Mouse (Mus musculus) thymus, postnatal 10 days (tissue): ENCODE results near the gene Sort1.
A peak's percentile ranks its signal among the peaks of the same experiment; 100 is the strongest.
"Not testable (repeated sequence)": the region's sequence is repeated elsewhere in the genome, so short reads cannot be mapped to it uniquely, and the experiment has no call there.

Experiments used
- DNase-seq, 2 experiments: peaks; one replicate each; pipeline ENCODE4 v3.0.0; 2021; ENCODE audit warnings: low spot score in 2 of 2

Sort1 gene

GRCm38 (mm10) chr3:108283781-108284601 is at the start of gene Sort1:
Gene Sort1 (plus strand): TSS chr3:108284082.
- DNase-seq: peak; percentile 81 to 82

DNA sequence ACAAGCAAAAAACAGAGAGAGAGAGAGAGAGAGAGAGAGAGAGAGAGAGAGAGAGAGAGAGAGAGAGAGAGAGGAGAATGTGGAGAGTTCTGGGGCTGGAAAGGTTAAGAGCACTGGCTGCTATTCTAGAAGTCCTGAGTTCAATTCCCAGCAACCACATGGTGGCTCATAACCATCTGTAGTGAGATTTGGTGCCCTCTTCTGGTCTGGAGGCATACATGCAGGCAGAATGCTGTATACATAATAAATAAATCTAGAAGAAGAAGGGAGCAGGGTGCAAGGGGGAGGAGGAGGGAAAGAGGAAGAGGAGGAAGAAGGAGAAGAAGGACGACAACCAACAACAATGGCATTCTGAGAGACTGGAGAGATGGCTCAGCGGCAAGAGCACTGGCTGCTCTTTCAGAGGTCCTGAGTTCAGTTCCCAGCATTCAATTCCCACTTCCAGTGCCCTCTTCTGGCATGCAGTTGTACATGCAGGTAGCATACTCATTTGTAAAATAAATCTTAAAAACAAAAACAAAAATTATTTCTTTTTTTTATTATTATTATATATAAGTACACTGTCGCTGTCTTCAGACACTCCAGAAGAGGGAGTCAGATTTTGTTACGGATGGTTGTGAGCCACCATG is 46.3 kb upstream of the Sort1 start:
- DNase-seq: not testable (repeated sequence)

GRCm38 (mm10) chr3:108241243-108241839 is 42.5 kb upstream of the Sort1 start:
- no peak for DNase-seq

DNA sequence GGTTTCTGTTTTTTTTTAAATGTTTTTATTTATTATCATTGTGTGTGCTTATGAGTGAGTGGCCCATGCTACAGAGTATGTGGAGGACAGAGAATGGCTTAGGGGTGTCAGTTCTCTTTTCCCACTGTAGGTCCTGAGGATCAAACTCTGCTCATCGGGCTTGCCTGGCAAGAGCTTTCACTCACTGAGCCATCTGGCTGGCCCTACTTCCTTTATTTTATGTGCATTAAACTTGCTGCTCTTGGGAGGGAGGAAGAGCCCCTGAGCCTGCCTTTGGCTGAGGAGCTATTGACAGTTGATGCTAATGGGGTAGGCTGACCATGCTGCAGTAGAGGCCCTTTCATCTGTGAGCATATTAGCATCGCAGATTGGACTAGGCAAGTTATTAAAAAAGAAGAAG is 37.0 kb upstream of the Sort1 start:
- DNase-seq: no peak

- DNase-seq: peak; percentile 93 to 96
Observed at GRCm38 (mm10) chr3:108256719-108257637, 26.9 kb upstream of the Sort1 start, which contains the start of gene Psma5. Gene Psma5 (plus strand): TSS chr3:108256926.

GRCm38 (mm10) chr3:108257831-108258500 is 25.9 kb upstream of the Sort1 start:
- no peak for DNase-seq

- DNase-seq: no peak
Observed at GRCm38 (mm10) chr3:108259319-108259718, 24.6 kb upstream of the Sort1 start.

GRCm38 (mm10) chr3:108279495-108279894 is 4.4 kb upstream of the Sort1 start:
- not testable (repeated sequence) for DNase-seq

GRCm38 (mm10) chr3:108282401-108283240 is 1.3 kb upstream of the Sort1 start:
- peak in 1 of 2 experiments; percentile 36 for DNase-seq

DNA sequence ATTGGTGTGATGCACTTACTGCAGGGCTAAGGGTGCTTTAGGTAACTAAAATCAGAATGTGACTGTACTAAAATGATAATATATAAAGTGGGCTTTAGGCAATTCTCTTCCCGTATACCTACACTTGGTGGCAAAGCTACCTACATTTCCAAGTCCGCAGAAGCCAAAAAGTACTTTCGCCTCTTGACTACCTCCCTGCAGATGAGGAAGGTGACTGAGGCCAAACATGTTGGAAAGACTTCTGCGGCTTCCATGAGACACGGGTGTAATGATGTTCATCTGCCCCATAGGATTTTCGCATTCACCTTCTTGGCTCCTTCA is 681 bp upstream of the Sort1 start:
- peak in 1 of 2 experiments; percentile 5 for DNase-seq

GRCm38 (mm10) chr3:108285078-108285711 is 1.3 kb downstream of the Sort1 start:
- no peak for DNase-seq

DNA sequence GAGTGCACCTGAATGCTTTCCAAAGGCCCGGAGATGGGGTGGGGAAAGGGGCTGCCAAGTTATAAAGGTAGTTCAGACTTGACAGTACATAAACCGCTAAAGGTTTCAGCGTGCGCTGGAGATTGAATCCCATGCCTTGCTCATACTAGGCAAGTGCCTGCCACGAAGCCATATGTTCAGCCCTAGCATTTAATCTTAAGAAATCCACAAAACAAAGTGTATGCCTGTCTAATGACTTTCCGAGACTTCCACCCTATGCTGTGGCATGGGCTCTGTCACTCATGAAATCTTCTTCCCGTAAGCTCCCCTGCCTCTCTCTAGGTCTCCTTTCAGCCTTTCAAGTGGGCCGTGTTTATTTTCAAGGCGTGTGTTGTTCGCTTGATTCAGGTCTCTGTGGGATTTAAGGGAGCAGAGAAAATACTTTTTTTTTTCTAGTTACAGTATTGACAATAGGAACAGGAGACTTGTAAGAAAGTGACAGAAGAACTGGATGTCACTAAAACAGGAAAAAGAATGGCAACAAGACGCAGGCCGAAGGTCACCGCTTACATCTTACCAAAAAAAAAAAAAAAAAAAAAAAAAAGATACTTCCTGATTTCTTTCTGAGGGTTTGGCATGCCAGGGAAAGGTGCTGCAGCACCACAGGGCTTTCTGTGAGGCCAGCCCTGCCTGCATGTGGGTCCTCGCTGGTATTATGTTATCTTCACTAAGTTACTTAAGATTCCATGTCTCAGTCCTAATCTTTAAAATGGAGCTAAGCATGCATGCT is 3.0 kb downstream of the Sort1 start:
- no peak for DNase-seq

GRCm38 (mm10) chr3:108287811-108288805 is 4.2 kb downstream of the Sort1 start:
- no peak for DNase-seq

DNA sequence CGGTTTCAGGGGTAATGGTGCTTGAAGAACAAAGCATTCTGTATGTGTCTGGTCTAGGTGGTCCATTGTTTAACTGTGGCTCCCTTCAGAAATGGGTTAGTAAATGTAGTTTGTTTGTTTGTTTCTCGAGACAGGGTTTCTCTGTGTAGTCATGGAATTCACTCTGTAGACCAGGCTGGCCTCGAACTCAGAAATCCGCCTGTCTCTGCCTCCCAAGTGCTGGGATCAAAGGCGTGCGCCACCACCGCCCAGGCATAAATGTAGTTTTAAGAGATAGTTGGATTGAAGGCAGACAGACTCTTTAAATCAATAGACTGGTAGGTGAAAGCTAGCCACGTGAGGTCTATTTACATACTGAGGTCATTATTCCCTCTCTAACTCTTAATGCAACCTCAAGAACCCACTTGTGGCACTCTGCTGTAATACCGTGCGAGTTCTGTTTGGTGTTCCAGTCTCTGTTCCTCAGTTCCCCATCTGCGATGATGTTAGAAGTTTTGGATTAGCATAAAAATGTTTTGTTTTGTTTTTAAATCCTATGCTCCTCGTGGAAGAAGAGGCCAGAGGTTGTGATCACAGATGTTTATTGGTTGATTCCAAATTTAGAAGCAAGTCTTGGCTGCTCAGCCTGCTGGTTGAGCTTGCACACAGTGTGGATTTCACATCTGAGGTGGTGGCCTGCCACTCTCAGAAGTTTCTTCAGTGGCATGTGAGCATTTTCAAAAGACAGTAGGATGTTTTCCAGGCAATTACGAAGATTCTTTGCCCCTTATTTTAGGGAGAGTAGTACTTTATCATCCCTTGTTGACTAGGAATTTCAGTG is 5.6 kb downstream of the Sort1 start:
- no peak for DNase-seq

- DNase-seq: no peak
Observed at GRCm38 (mm10) chr3:108291036-108291799, 7.3 kb downstream of the Sort1 start.

DNA sequence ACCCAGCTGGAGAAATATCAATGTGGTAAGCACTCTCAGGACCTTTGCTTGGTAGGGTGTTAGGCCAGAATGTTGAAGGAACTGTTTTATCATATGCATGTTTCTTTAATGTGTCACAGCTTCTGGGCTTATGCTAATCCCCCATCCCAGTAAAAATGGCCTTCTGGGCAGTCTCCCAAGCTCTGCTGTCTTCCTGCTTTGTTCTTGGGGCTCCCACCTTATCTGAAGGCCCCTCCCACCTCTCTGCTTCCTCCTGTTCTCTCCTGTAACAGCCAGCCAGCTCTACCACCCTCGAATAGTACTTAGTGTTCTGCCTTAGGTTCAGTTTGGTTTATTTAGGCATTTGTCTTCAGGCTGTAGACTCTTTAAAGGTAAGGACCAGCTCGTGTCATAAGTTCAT is 10.5 kb downstream of the Sort1 start:
- no peak for DNase-seq
